Mouse (Mus musculus) myocyte (in vitro differentiated cells): Measurements from ENCODE around the gene Ceacam2.
"Not testable (repeated sequence)": the region's sequence is repeated elsewhere in the genome, so short reads cannot be mapped to it uniquely, and the experiment has no call there.

Source experiments
- CEBPB ChIP-seq: IDR thresholded peaks from 2 replicates; pipeline ENCODE4 v1.6.1; 2011; ENCODE audit warnings: mild to moderate bottlenecking, moderate library complexity; ENCODE audit not compliant: poor library complexity, insufficient read depth, severe bottlenecking
- E2F4 ChIP-seq: IDR thresholded peaks from one replicate; pipeline ENCODE4 v1.6.1; 2011; ENCODE audit warnings: mild to moderate bottlenecking, control low read depth, moderate library complexity; ENCODE audit not compliant: insufficient read depth
- MYOD1 ChIP-seq, 3 experiments: IDR thresholded peaks; one replicate each; pipeline ENCODE4 v1.6.1; 2011; ENCODE audit warnings: control low read depth in 2 of 3, low read depth in 2 of 3, mild to moderate bottlenecking in 2 of 3, moderate library complexity in 1 of 3; ENCODE audit not compliant: insufficient read length in 2 of 3, control insufficient read depth in 1 of 3
- MYOG ChIP-seq, 3 experiments: IDR thresholded peaks; one replicate each; pipeline ENCODE4 v1.6.1; 2011; ENCODE audit warnings: control low read depth in 2 of 3, low read depth in 2 of 3, mild to moderate bottlenecking in 2 of 3; ENCODE audit not compliant: insufficient read length in 2 of 3, control insufficient read depth in 1 of 3, insufficient read depth in 1 of 3
- POLR2A ChIP-seq: IDR thresholded peaks from one replicate; pipeline ENCODE4 v1.6.1; 2011; ENCODE audit warnings: low read depth, mild to moderate bottlenecking, control low read depth, moderate library complexity; ENCODE audit not compliant: insufficient read length
- POLR2AphosphoS2 ChIP-seq: IDR thresholded peaks from one replicate; pipeline ENCODE4 v1.6.1; 2011; ENCODE audit warnings: low read depth, control low read depth; ENCODE audit not compliant: insufficient read length
- REST ChIP-seq: IDR thresholded peaks from one replicate; pipeline ENCODE4 v1.6.1; 2011; ENCODE audit warnings: mild to moderate bottlenecking, control low read depth, moderate library complexity; ENCODE audit not compliant: insufficient read depth, insufficient read length
- USF1 ChIP-seq: IDR thresholded peaks from one replicate; pipeline ENCODE4 v1.6.1; 2011; ENCODE audit warnings: low read depth, mild to moderate bottlenecking, control low read depth, moderate library complexity

DNA sequence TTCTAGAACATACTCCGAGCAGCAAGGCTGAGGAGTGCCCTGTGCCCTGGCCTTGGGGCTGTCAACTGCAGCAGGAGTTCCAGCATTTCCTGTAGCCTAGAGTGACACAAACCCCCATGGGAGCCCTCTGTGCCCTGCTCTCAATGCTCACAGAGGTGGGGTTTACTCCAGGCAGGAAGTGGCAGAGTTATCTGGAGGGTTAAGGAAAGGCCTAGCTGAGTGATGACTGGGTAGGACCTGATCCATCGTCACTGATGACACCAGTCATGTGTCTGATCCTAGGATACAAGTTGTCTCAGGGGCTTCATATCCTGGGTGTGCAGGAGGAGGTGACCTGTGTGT lies 61.9 kb downstream of the Ceacam2 start:
- TF ChIP-seq POLR2A; POLR2AphosphoS2; MYOD1 (IDR thresholded peaks at IDR 0.05; ENCODE audit: control insufficient read depth in 1 of 3, insufficient read length in 2 of 3, low read depth in 2 of 3); CEBPB; USF1; MYOG (IDR thresholded peaks at IDR 0.05; ENCODE audit: control insufficient read depth in 1 of 3, insufficient read depth in 1 of 3, insufficient read length in 2 of 3, low read depth in 2 of 3); E2F4; REST: not testable (repeated sequence)
